Mouse (Mus musculus) spleen, adult 2 months (tissue): ENCODE measurements around the gene Slc15a1. TPM values are rescaled to one million over a fixed set of nuclear protein-coding genes. Genes with fewer than 3 reads are reported as not detected.

Source experiments
- DNase-seq, 2 experiments: peaks; one replicate each; pipeline versions ENCODE4 v3.0.0 to v3.0.0-alpha.2; 2012 to 2021; ENCODE audit warnings: low spot score in 2 of 2, low read depth in 1 of 2
- H3K27ac ChIP-seq: fragments of 200-500 bp; 2 replicates; pipeline ENCODE4 v1.5.1; 2012; ENCODE audit warnings: low read length, inconsistent platforms; ENCODE audit not compliant: insufficient read depth
- H3K27me3 ChIP-seq: fragments of 200-500 bp; 2 replicates; pipeline ENCODE4 v1.6.1; 2012; ENCODE audit warnings: mild to moderate bottlenecking, moderate library complexity, low read length, inconsistent platforms; ENCODE audit not compliant: control insufficient read depth, insufficient read depth
- H3K36me3 ChIP-seq: fragments of 200-500 bp; 2 replicates; pipeline ENCODE4 v1.6.1; 2012; ENCODE audit warnings: mild to moderate bottlenecking, low read length, inconsistent platforms; ENCODE audit not compliant: control insufficient read depth, insufficient read depth
- H3K4me1 ChIP-seq: fragments of 200-500 bp; 2 replicates; pipeline ENCODE4 v1.6.1; 2011; ENCODE audit warnings: inconsistent platforms; ENCODE audit not compliant: control insufficient read depth, insufficient read depth, insufficient read length
- H3K4me3 ChIP-seq: fragments of 200-500 bp; 2 replicates; pipeline ENCODE4 v1.5.1; 2011; ENCODE audit warnings: mild to moderate bottlenecking, inconsistent platforms; ENCODE audit not compliant: insufficient read depth, insufficient read length; ENCODE audit errors: extremely low read depth
- CTCF ChIP-seq: fragments of 200-500 bp; IDR thresholded peaks from 2 replicates; pipeline ENCODE4 v1.5.1; 2011; ENCODE audit warnings: mild to moderate bottlenecking, inconsistent platforms; ENCODE audit not compliant: insufficient read depth, insufficient read length, insufficient replicate concordance; ENCODE audit errors: extremely low read depth
- POLR2A ChIP-seq: fragments of 200-500 bp; IDR thresholded peaks from 2 replicates; pipeline ENCODE4 v1.6.1; 2011; ENCODE audit warnings: low read depth, low read length, inconsistent platforms
- WGBS: fragments of 180-500 bp; shearing (Covaris S2); methylation state at CpG from one replicate; pipeline ENCODE4 v1.1.7; 2018; 5-methylcytosine and 5-hydroxymethylcytosine counted together
- polyA plus RNA-seq: library from polyadenylated mRNA; depleted of rRNA; stranded (reverse); fragments of >200 nt; gene quantifications from 2 replicates; pipeline ENCODE4 v1.2.3, GENCODE M21; 2012

Slc15a1 gene
- polyA plus RNA-seq, 1 experiment, result not detected

DNA sequence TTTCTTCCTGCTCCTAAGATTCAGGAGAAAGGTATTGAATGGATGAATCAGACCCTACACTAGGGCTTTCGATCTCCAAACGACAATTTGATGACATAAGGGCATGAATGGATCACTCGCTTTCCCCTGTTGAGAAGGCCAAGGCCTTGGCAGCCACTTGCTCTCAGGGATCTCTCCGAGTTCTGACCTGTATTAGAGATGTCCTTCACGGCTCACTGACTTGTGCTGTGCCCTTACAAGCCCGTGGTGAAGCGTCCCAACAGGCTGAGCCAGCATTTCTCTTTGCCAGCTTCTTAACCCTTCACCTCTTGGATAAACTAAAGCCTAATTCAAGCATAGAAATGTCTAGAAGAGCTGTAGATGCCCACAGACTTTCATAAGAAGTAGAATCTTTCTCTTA, 22.9 kb downstream of the Slc15a1 start:
- Histone ChIP-seq H3K4me1 (no peaks in the 10 kb centered on the region), H3K27me3 (no peaks in the 10 kb centered on the region), H3K27ac (no peak overlapping the region), H3K36me3 (no peaks in the 10 kb centered on the region), H3K4me3 (no peak overlapping the region)
- DNase-seq, result no peak
- 77% methylated on average over 7 of the region's 7 CpGs for WGBS
- TF ChIP-seq CTCF (no peak), POLR2A (no peak)

DNA sequence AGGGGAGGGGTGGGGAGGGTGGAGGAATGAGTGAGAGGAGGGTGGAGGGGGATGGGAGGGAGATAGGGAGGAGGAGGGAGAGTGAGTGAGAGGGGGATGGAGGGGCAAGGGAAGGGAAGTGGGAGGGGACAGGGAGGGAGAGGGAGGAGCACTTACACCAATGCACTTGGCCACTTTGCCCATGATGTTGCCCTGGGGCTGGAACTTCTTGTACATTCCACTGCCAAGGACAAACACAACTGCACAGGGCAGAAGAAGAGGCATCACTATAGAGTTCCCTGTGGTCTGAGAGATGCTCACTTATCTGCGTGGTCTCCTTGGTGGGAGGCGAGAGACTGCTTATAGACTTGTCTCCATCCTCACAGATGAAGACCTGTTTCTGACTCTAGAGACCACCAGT, 23.5 kb downstream of the Slc15a1 start:
- Histone ChIP-seq H3K27me3 (no peaks in the 10 kb centered on the region), H3K4me3 (no peak overlapping the region), H3K27ac (no peak overlapping the region), H3K4me1 (no peaks in the 10 kb centered on the region), H3K36me3 (no peaks in the 10 kb centered on the region)
- no peak for DNase-seq
- 88% methylated on average over 2 of the region's 2 CpGs for WGBS
- TF ChIP-seq POLR2A (no peak), CTCF (no peak)

DNA sequence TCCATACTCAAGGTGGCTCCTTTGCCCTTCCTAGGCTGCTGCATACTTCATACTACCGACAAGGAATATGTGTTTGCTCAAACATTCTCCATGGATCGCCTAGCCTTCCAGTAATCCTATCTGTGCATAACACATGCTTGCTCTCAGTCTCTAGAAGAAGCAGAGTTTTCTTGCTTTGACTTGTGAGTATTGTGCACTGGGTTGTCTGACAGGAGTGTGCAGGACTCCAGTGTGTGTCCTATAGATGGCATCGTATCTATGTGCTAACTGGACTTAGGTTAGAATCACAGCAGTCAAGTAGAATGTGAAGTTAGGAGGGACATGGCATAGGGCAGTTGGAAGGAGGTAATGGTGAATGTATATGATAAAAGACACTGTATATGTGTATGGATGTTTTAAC, 26.0 kb downstream of the Slc15a1 start:
- Histone ChIP-seq H3K36me3 (no peaks in the 10 kb centered on the region), H3K27me3 (no peaks in the 10 kb centered on the region), H3K4me1 (no peaks in the 10 kb centered on the region), H3K4me3 (no peak overlapping the region), H3K27ac (no peak overlapping the region)
- WGBS, result 90% methylated on average over 3 of the region's 3 CpGs
- no peak for DNase-seq
- TF ChIP-seq CTCF (no peak), POLR2A (no peak)

DNA sequence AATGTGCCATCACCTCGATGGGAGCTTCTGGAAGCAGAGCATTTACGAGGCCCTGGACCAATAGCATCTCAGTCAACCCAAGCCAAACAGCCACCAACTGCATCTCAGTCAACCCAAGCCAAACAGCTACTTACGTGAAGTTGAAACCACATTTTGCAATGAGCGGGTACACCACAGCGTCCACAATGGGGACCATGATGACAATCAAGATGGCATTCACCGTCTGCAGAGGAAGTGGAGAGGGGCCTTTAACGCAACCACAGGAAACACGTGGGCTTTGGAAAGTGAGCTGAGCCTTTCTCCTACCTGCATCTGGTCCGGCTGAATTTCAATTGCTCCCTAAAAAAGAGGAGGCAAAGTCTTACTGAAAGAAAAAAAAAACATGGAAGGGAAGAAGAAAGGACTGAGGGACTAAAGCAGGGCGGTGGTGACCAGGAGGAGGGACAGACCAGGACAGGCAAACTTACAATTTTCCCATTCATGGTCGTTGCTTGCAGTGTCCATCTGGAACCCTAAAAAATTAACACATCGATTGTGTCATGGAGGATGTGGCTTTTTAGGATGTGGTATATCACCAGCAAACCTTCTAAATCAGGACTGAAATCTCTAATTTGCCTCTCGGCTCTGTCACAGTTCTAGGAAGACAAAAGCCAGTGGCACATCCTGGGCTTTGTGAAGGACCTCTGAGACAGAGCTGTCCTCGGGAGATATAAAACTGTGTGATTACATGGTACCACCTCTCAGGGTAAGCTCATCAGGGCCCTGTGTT, 26.9 kb downstream of the Slc15a1 start:
- H3K36me3 ChIP-seq, result no peaks in the 10 kb centered on the region
- H3K27me3 ChIP-seq, result no peaks in the 10 kb centered on the region
- TF ChIP-seq CTCF (no peak), POLR2A (no peak)
- H3K4me3 ChIP-seq, result no peak overlapping the region
- H3K4me1 ChIP-seq, result no peaks in the 10 kb centered on the region
- 9% methylated on average over 14 of the region's 14 CpGs for WGBS
- DNase-seq, result peak in 1 of 2 experiments; percentile 23
- no peak overlapping the region for H3K27ac ChIP-seq

DNA sequence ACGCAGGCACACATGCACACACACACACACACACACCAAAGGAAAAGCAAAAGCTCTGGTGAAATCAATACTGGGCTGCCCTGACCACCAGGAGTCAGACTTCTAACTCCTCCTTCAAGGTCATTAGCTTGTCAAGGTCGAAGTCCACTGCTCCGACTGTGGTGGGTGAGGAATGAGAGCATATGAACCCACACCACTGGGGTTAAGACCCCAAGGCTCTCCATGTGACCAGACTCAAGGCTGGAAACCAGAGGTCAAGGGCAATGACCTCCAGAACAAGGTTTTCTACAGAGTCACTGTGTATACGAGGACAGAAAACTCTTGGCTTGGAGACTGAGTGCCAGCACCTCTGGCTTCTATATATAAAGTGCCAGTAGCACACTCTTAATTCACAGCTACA, 31.2 kb downstream of the Slc15a1 start:
- 80% methylated on average over 4 of the region's 4 CpGs for WGBS
- no peak for DNase-seq
- H3K36me3 ChIP-seq, result no peaks in the 10 kb centered on the region
- H3K4me1 ChIP-seq, result no peaks in the 10 kb centered on the region
- no peak overlapping the region for H3K4me3 ChIP-seq
- H3K27ac ChIP-seq, result no peak overlapping the region
- H3K27me3 ChIP-seq, result no peaks in the 10 kb centered on the region
- TF ChIP-seq POLR2A (no peak), CTCF (no peak)

DNA sequence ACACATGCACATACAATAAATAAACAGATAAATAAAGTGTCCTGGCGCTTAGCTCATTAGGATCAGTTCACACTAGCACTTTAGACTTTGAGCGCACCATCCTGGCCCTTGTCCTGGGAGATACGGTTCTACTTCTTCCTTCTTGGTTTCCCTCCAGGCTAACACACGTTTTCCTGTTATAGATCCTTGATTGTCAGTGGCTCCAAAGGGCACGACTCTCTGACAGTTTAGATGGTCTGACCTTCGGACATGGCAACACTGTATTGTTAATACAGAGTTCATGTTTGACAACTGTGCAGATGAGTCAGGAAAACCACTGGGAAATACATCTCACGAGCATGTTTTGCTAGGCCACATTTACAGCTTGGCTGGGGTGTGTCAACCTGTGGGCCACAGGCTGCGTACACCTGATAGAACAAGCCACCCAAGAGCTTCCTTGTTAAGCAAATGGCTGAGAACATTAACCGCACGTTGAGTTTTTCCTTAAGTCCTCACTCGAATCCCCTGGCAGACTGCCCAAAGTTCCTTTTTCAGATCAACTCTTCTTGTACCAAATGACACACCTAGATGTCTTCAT, 33.4 kb downstream of the Slc15a1 start:
- H3K27ac ChIP-seq, result no peak overlapping the region
- H3K4me1 ChIP-seq, result no peaks in the 10 kb centered on the region
- 84% methylated on average over 11 of the region's 11 CpGs for WGBS
- H3K4me3 ChIP-seq, result no peak overlapping the region
- no peaks in the 10 kb centered on the region for H3K36me3 ChIP-seq
- H3K27me3 ChIP-seq, result no peaks in the 10 kb centered on the region
- DNase-seq, result no peak
- TF ChIP-seq POLR2A (no peak), CTCF (no peak)

DNA sequence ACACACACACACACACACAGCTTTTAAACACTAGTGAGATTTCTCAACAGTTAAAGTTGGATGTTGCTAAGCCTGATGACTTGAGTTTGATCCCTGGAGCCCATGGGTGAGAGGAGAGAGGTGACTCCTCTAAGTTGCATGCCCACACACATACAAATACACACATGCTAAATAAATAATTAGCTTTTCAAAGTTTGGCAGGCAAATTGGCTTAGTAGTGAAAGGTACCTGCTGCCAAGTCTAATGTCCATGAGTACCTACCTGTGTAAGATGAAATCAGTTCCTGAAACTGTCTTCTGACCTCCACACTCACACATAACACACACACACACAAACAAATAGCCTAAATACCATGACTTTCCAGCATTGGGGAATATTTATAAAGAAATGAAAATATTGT, 35.5 kb downstream of the Slc15a1 start:
- no peak for TF ChIP-seq POLR2A
- no peak for TF ChIP-seq CTCF
- DNase-seq, result no peak
- no peaks in the 10 kb centered on the region for H3K27me3 ChIP-seq
- no peak overlapping the region for H3K27ac ChIP-seq
- no peaks in the 10 kb centered on the region for H3K36me3 ChIP-seq
- no peaks in the 10 kb centered on the region for H3K4me1 ChIP-seq
- no peak overlapping the region for H3K4me3 ChIP-seq
